26 mouse cellular contexts compared by ENCODE assay signal in the genomic region with DNA sequence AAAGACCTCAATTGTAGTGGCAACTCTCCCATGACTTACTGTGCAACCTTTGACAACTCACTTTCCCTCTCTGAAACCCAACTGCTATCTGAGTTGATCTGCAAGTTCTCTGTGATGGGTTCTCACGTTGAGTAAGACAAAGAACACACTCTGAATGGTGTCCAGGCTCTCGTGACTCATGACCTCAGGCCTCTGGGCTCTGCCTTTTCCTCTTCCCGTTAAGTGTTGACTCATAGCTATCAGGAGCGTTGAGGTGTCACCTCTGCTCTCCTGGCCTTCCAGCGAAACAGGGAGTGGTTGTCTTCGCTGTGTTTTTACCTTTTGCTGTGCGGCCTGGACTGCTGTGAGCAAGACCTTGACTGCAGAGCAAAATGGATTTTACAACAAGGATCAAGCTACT. TPM values are rescaled to one million over a fixed set of nuclear protein-coding genes. Genes with fewer than 3 reads are reported as not detected.
"Had no signal": no experiment of that assay in that cellular context is flagged by ENCODE, and none has a peak within 500 bp of the region (broad histone marks: within the 10 kb centered on the region; RNA-seq: fewer than 3 reads in every experiment).

No protein-coding gene starts in this region.

- DNase-seq: kidney, adult 8-10 months; kidney, postnatal 14 days; kidney, postnatal 4 days; layer of hippocampus, adult 9-11 months; liver, embryonic 13.5 days; lung, adult 2 months; lung, postnatal 14 days; lung, postnatal 4 days; midbrain, embryonic 14.5 days; thymus, adult 2 months; thymus, postnatal 25 days had no signal

- H3K9ac ChIP-seq: liver, embryonic 13.5 days had no signal

- H3K9me3 ChIP-seq: liver, embryonic 13.5 days had no signal

- H3K27ac ChIP-seq: layer of hippocampus, adult 2 months; left cerebral cortex, adult 2 months; liver, embryonic 13.5 days had no signal

- H3K4me2 ChIP-seq: liver, embryonic 13.5 days; midbrain, embryonic 11.5 days had no signal

- H3K36me3 ChIP-seq: liver, embryonic 13.5 days had no signal

- H3K27me3 ChIP-seq: liver, embryonic 13.5 days had no signal

- H3K4me1 ChIP-seq: liver, embryonic 13.5 days had no signal

- H3K4me3 ChIP-seq: layer of hippocampus, adult 2 months; left cerebral cortex, adult 2 months; liver, embryonic 13.5 days had no signal

RNA-seq across cellular contexts. Expression of a gene that starts 8.7 kb away (rescaled TPM):
- polyA plus RNA-seq: kidney, embryonic 16.5 days; limb, embryonic 11.5 days; limb, embryonic 14.5 days; liver, adult 2 months; liver, embryonic 13.5 days; liver, embryonic 16.5 days; lung, adult 2 months; lung, embryonic 16.5 days; midbrain, embryonic 11.5 days; midbrain, embryonic 14.5 days; midbrain, postnatal 0 days; neural tube, embryonic 11.5 days; neural tube, embryonic 14.5 days; small intestine, adult 2 months; spleen, adult 2 months; stomach, embryonic 16.5 days; thymus, adult 2 months had no signal

RNA-seq across cellular contexts. Expression of a gene that starts 15.3 kb away (rescaled TPM):
- polyA plus RNA-seq: kidney, embryonic 16.5 days; limb, embryonic 11.5 days; limb, embryonic 14.5 days; liver, adult 2 months; liver, embryonic 13.5 days; liver, embryonic 16.5 days; lung, adult 2 months; lung, embryonic 16.5 days; midbrain, embryonic 11.5 days; midbrain, embryonic 14.5 days; midbrain, postnatal 0 days; neural tube, embryonic 11.5 days; neural tube, embryonic 14.5 days; small intestine, adult 2 months; spleen, adult 2 months; stomach, embryonic 16.5 days had no signal

RNA-seq across cellular contexts. Expression of a gene that starts 37.0 kb away (rescaled TPM):
- polyA plus RNA-seq: limb, embryonic 14.5 days; liver, embryonic 13.5 days; liver, embryonic 16.5 days; midbrain, embryonic 14.5 days; neural tube, embryonic 11.5 days had no signal

RNA-seq across cellular contexts. Expression of a gene that starts 37.4 kb away (rescaled TPM):
- polyA plus RNA-seq: kidney, embryonic 16.5 days; limb, embryonic 11.5 days; liver, adult 2 months; liver, embryonic 13.5 days; liver, embryonic 16.5 days; lung, adult 2 months; lung, embryonic 16.5 days; midbrain, embryonic 11.5 days; midbrain, embryonic 14.5 days; midbrain, postnatal 0 days; neural tube, embryonic 14.5 days; small intestine, adult 2 months; spleen, adult 2 months; stomach, embryonic 16.5 days; thymus, adult 2 months had no signal
